Comparison of ENCODE assay signal across 8 mouse cellular contexts in the genomic region with DNA sequence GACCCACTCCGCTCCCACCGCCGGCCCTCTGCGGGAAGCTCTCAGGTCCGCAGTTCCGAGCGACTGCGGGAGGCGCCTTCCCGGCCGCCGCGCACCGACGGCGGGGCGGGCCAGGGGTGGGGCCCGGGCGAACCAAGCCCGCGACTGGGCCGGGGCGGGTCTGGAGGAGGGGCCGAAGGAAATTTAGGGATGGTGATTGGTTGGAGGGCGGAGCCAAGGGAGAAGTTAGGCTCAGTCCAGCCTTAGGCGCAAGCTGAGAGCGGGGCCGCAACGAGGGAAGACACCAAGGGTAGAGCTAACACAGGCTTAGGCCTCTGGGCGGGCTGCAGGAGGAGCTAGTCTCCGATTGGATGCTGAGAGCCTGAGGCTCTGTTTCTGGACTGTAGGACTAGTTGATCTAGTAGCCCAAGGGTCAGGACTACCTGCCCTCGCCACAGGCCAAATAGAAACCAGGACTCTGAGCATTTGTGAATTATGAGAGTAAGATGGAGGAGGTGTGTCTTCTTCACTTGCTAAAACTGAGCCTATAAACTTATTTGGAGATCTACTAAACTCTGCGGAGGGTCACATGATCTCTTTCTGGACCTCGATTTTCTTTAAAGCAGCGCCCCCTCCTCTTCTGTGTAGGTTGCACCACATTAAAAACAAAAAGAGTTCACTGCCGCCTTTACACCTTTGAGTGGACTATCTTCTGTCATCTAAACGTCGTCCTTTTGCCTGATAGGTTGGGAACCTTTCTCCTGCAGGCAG. TPM values are rescaled to one million over a fixed set of nuclear protein-coding genes. Genes with fewer than 3 reads are reported as not detected.
DNase-seq lines count a peak whose midpoint lies in the region; ATAC-seq and TF ChIP-seq lines count a peak whose summit lies in the region.

Gene Gnai2, minus strand, starts transcription at position 89 of the 750 bp plus-strand sequence.

- DNase-seq in 416B (ENCODE audit: low read depth) = peak; percentile 99
- DNase-seq in heart, adult 9 months (ENCODE audit: low spot score in 2 of 2) = peak; percentile 98 to 99
- DNase-seq in monocyte, adult 2 months (ENCODE audit: low read depth in 1 of 2, low spot score in 2 of 2) = peak; percentile 94 to 96
- peak; percentile 98 for DNase-seq in spleen, postnatal 4 days (ENCODE audit: low spot score in 2 of 2)

- peak within 1 kb of the TSS; percentile 85 for H3K4me3 ChIP-seq in bone marrow, adult 2 months (replicated peaks; ENCODE audit: control insufficient read depth, low read depth, low read length)
- H3K4me3 ChIP-seq in embryonic fibroblast, embryonic 13.5 days (ENCODE audit: insufficient read depth, low read length) = peak within 1 kb of the TSS; percentile 96
- H3K4me3 ChIP-seq in kidney, embryonic 14.5 days (ENCODE audit: low read length) = peak within 1 kb of the TSS; percentile 88
- peak within 1 kb of the TSS; percentile 90 for H3K4me3 ChIP-seq in limb, embryonic 15.5 days

- H3K27me3 ChIP-seq in kidney, embryonic 14.5 days (ENCODE audit: control insufficient read depth, insufficient read depth, low read length) = no peaks in the 10 kb centered on the region
- H3K27me3 ChIP-seq in limb, embryonic 15.5 days = no peaks in the 10 kb centered on the region

- peak within 1 kb of the TSS; percentile 75 for H3K4me2 ChIP-seq in kidney, embryonic 14.5 days (replicated peaks; ENCODE audit: low read depth, low read length)
- H3K4me2 ChIP-seq in limb, embryonic 15.5 days = peak within 1 kb of the TSS; percentile 93

- H3K9me3 ChIP-seq in kidney, embryonic 14.5 days (ENCODE audit: control insufficient read depth, low read length) = no peaks in the 10 kb centered on the region
- no peaks in the 10 kb centered on the region for H3K9me3 ChIP-seq in limb, embryonic 15.5 days

- peak within 1 kb of the TSS; percentile 96 for H3K27ac ChIP-seq in bone marrow, adult 2 months (ENCODE audit: control insufficient read depth, insufficient read depth, low read depth, low read length, poor library complexity)
- H3K27ac ChIP-seq in embryonic fibroblast, embryonic 13.5 days (ENCODE audit: insufficient read depth, low read length) = peak within 1 kb of the TSS; percentile 80
- H3K27ac ChIP-seq in kidney, embryonic 14.5 days (ENCODE audit: low read depth, low read length) = peak within 1 kb of the TSS; percentile 73
- H3K27ac ChIP-seq in limb, embryonic 15.5 days = peak within 1 kb of the TSS; percentile 89

- TF ChIP-seq CTCF in bone marrow, adult 2 months (IDR thresholded peaks at IDR 0.05; ENCODE audit: control insufficient read depth, insufficient read depth, low read length) = no peak
- TF ChIP-seq CTCF in embryonic fibroblast, embryonic 13.5 days (IDR thresholded peaks at IDR 0.05; ENCODE audit: borderline replicate concordance, insufficient read depth, low read length) = no peak

- ATAC-seq in kidney, embryonic 14.5 days (ENCODE audit: low FRiP score, low TSS enrichment) = peak; percentile 96
- peak; percentile 94 for ATAC-seq in limb, embryonic 15.5 days (ENCODE audit: insufficient number of reproducible peaks, low FRiP score, low TSS enrichment, low read depth)

- peak within 1 kb of the TSS; percentile 93 for H3K9ac ChIP-seq in kidney, embryonic 14.5 days (ENCODE audit: low read depth, low read length)
- peak within 1 kb of the TSS; percentile 91 for H3K9ac ChIP-seq in limb, embryonic 15.5 days

- WGBS in bone marrow, adult 2 months = 2% methylated on average over 38 of the region's 38 CpGs
- WGBS in kidney, embryonic 14.5 days = 2% methylated on average over 38 of the region's 38 CpGs
- WGBS in limb, embryonic 15.5 days = 3% methylated on average over 38 of the region's 38 CpGs

- H3K36me3 ChIP-seq in kidney, embryonic 14.5 days (ENCODE audit: control insufficient read depth, insufficient read depth, low read length) = peaks cover 7% of the 10 kb centered on the region; the same call in 1 of the 2 replicates
- H3K36me3 ChIP-seq in limb, embryonic 15.5 days = no peaks in the 10 kb centered on the region

- peaks cover 4% of the 10 kb centered on the region; the same call in 1 of the 2 replicates for H3K4me1 ChIP-seq in bone marrow, adult 2 months (ENCODE audit: control insufficient read depth, insufficient read depth, low read length)
- H3K4me1 ChIP-seq in embryonic fibroblast, embryonic 13.5 days (ENCODE audit: control insufficient read depth, insufficient read depth, low read length) = peaks cover 7% of the 10 kb centered on the region; the same call in 1 of the 2 replicates
- peaks cover 38% of the 10 kb centered on the region for H3K4me1 ChIP-seq in kidney, embryonic 14.5 days (ENCODE audit: control insufficient read depth, insufficient read depth, low read length)
- H3K4me1 ChIP-seq in limb, embryonic 15.5 days = peaks cover 44% of the 10 kb centered on the region

- peak; percentile 85 for TF ChIP-seq POLR2A in bone marrow, adult 2 months (IDR thresholded peaks at IDR 0.05; ENCODE audit: borderline replicate concordance, control insufficient read depth, low read depth, low read length)
- peak; percentile 85 for TF ChIP-seq POLR2A in embryonic fibroblast, embryonic 13.5 days (IDR thresholded peaks at IDR 0.05; ENCODE audit: low read depth, low read length)

RNA-seq across cellular contexts. Expression of gene Gnai2, which starts in this region (rescaled TPM):
- polyA plus RNA-seq in bone marrow, adult 2 months (2011; ENCODE audit: insufficient read depth, insufficient read length, low replicate concordance, missing spikeins) = 198 and 273 TPM in 2 replicates
- polyA plus RNA-seq in embryonic fibroblast, embryonic 13.5 days (2011; ENCODE audit: insufficient read length, low read depth, missing spikeins) = 388 and 402 TPM in 2 replicates
- polyA plus RNA-seq in kidney, embryonic 14.5 days (2014; fragmentation: Nextera tagmentation; extraction: Ambion mirVana) = 386 and 445 TPM in 2 replicates
- polyA plus RNA-seq in limb, embryonic 15.5 days (2015; fragmentation: Nextera tagmentation; extraction: Ambion mirVana) = 385 and 394 TPM in 2 replicates

Comparison
In these comparisons a context has a peak if more than half of its experiments do, and no peak if none do; other contexts are left out.
1. Peak in every context shown above with its lines: DNase-seq, ATAC-seq, H3K4me3 ChIP-seq and H3K27ac ChIP-seq.